Mouse (Mus musculus): ENCODE measurements around the gene Klhl42. TPM values are rescaled to one million over a fixed set of nuclear protein-coding genes. Genes with fewer than 3 reads are reported as not detected.

The Klhl42 gene
- total RNA-seq (2021): 10 to 100 TPM; 20.5 to 21.9 TPM

DNA sequence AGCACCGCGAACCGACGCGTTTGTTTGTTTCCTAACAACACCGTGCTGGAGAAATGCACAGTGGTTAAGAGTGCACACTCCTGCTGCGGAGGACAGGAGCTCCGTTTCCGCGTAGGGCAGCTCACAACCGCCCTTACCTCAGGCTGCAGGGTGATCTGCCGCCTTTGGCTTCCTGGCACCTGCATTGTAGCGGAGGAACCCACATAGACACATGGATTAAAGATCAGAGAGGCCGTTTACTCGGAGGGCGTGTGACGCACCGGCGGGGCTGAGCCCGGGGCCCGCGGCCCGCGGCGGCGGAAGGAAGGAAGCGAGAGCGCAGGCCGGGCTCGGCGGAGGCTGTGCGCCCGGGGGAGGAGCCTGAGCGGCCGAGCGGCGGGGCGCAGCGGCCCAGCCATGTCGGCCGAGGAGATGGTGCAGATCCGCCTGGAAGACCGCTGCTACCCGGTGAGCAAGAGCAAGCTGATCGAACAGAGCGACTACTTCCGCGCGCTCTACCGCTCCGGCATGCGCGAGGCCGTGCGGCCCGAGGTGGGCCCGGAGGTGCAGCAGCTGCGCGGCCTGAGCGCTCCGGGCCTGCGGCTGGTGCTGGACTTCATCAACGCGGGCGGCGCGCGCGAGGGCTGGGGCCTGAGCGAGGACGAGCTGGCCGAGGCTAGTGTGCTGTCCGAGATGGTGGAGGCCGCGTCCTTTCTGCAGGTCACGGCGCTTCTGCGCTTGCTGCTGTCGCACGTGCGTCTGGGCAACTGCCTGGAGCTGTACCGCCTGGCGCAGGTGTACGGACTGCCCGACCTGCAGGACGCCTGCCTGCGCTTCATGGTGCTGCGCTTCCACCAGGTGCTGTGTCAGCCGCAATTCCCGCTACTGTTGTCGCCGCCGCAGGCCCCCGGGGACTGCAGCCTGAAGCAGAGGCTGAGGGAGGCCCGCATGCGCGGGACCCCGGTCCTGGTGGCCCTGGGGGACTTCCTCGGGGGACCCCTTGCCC is at the start of gene Klhl42:
Klhl42 (plus strand) TSS at position 244 of the 985 bp plus-strand sequence.
- peak; percentile 62 to 80 for DNase-seq (ENCODE audit: extremely low spot score in 1 of 2, low spot score in 1 of 2)

DNA sequence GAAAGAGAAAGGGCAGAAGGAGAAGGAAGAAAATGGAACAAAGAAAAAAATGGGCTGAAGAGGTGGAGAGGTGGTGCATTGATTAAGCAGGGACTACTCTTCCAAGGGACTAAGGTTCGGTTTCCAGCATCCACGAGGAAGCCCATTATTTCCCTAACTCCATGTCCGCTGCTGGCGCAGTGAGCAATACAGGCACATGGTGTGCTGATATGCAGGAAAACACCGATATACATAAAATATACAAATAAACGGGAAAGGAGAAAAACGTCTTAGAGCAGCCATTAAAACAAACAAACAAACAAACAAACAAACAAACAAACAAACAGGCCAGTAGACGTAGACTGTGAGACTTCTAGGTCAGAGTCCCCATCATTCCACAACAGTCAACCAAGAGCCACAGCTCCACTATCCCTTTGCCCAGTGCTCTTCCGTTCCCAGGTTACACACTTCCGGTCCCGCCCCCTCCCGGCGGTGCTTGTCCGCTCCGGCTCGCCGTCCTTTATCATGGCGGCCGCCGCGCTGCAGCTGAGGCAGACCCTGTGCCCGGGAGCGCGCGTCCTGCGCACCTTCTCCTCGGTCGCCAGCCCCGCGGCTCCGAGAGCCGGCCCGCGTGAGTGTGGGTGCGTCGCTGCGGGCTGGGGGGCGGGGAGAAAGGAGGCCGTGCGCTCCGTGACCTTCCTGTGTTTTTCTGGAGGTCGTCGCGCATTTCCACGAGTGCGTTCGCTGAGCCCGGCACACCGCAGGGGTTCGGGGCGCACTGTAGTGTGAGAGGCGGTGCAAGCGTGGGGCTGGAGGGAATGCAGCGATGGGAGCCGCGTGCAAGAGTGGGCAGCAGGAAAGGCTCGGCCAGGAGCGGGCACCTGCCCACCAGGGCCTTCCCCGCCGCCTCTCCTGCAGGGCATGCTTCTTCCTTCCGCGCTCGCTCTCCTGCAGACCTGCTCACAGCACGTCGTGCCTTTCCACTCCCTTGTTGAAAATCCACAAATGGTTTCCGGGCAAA is 48.6 kb upstream of the Klhl42 start, which contains the start of gene Mrps35:
Mrps35 (plus strand) TSS at position 474 of the 1,000 bp plus-strand sequence.
- peak; percentile 78 to 85 for DNase-seq (ENCODE audit: extremely low spot score in 1 of 2, low spot score in 1 of 2)

DNA sequence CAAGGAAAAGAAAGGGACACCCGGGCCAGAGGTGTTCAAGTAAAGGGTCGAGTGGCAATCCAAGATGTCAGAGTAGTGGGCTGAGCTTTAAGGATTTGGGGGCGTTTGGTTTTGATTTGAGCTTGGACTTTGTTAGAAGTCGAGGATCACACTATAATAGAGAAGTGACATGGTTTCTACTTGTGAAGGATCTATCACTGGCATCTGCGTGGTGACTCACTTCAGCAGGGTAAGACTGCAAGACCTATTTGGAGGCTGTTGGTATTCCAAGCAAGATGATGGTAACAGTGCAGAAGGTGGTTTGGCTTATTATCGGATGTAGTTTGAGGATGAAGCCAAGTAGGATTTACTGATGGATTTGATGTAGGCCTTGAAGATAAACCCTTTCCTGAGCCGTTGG is 47.5 kb upstream of the Klhl42 start:
- DNase-seq (ENCODE audit: extremely low spot score in 1 of 2, low spot score in 1 of 2): no peak

DNA sequence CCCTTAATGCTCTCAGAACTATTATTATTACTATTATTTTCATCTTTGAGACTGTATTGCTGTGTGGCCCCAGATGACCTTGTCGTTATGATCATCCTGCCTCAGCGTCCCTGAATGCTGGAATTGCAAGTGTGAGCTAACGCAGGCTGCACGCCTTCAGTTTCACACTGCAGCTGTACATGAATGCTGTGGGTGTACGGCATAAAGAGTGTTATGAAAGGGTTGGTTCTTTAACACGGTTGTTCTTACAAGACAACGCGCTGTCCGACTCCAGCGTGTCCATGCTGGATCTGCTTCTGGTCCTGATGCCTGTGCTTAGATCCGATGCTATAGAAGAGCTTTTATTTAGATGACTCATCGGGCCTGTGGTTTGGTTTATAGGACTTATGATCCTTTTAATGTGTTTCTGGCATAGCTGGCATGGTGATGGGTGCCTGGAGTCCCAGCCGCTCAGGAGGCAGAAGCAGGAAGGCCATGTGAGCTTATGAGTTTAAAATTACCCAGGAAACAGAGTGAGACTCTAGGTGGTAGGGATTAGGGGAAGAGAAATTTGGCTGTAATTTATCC is 41.9 kb upstream of the Klhl42 start:
- no peak for DNase-seq (ENCODE audit: extremely low spot score in 1 of 2, low spot score in 1 of 2)

DNA sequence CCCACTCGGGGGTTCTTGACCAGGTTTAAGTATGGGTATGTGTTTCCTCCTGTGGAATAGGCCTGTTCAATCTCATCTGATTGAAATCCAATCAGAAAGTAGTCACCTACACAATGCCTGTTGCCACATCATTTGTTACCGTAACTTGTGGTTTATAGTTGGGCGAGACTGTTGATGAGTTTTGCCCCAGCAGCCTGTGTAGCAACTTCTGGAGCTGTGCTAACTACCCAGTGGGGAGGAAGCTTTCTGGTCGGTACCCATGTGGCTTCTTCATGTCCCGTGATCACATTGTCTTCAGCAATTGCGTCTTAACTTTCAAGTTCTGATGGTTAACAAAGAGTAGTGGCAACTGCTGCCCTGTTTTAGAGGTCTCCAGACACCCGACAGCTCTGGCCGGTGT is 39.5 kb upstream of the Klhl42 start:
- DNase-seq (ENCODE audit: extremely low spot score in 1 of 2, low spot score in 1 of 2): no peak

DNA sequence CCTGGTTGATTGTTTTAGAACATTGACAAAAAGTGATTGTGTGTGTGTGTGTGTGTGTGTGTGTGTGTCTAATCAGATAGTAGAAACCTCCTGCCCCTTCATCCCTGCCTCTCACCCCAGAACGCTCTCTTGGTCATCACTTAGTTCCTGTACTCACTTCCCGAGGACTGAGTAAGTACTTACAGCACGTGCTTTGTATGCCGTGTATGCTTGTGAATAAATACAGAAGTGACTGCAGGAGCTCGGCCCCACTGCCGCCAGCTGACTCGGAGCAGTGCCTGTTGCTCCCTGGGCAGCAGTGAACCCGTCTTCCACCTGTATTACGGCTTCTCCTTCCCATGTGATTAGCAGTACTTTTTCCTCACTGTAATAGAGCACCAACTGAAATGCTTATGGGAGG is 38.7 kb upstream of the Klhl42 start:
- no peak for DNase-seq (ENCODE audit: extremely low spot score in 1 of 2, low spot score in 1 of 2)

DNA sequence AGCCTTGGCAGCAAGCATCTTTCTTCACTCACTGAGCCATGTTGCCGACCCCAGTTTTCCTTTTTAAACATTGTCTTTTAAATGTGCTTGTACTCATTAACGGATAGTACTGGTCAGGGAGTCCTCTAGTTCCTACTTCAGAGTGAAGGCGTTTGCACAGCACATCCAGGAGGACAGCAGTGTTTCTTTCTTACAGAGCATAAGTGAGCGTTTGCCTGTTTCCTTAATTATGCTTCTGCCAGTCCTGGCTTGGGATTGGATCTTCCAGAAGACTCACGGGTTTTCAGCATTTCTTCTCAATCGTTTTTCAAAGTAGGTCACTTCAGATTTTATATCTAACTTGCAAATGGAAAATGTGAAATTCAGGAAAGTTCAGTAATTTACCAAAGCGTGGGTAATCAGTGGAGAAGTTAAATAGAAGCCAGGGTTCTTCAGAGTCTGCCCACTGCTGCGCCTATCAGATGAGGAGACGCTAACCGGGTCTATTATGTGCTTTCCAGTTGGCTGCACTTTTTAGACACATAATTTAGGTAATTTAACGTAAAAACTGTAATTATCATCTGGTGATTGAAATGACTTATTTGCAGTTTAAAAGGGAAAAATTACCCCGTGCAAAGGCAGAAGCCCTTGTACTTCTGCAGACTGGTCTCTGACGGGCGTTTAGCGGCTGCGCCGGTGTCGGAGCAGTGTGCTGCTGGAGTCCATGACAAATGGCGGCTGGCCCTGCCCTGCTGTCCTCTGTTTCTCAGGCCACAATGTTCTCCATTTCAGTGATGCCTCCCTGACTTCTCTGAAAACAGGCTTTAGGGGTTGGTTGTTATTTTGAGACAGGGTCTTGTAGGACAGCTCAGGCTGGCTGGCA is 37.2 kb upstream of the Klhl42 start:
- DNase-seq (ENCODE audit: extremely low spot score in 1 of 2, low spot score in 1 of 2): no peak

DNA sequence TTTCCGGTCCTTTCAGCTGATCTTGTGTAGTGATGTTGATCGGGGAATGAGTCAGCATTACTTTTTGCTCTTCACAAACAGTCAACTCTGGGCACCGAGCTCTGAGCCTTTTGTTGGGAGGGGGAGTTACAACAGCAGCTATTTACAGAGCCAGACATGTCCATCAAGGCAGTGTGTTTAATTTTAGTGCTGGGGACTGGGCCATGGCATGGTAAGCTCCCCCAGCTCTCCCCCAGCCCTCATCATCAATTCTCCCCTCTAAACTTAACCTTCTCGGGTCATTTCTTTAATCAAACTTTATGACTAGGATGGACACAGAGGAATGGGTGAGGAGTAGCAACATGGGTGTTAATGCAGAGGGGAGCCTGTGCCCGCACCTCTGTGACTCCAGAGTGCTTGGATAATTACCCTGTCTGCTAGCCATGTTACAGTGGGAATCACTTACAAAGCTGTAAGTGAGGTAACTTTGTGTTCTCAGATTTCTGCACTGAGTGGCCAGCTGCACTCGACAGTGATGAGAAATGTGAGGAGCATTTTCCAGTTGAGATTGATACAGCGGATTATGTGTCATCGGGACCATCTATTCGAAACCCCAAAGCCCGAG is 35.7 kb upstream of the Klhl42 start:
- DNase-seq (ENCODE audit: extremely low spot score in 1 of 2, low spot score in 1 of 2): no peak

DNA sequence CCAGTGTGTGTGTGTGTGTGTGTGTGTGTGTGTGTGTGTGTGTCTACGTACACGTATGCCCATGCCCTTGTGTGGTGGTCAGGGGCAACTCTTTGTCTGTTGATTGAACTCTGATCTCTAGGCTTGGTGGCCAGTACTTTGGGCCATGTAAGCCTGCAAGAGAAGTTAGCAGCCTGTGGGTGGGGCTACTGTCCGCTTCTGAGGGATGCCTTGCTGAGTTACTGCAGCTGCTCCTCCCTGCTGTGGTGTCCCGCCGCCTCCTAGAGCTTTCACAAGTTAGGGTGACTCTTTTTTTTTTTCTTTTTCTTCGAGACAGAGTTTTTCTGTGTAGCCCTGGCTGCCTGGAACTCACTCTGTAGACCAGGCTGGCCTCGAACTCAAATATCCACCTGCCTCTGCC is 31.9 kb upstream of the Klhl42 start:
- no peak for DNase-seq (ENCODE audit: extremely low spot score in 1 of 2, low spot score in 1 of 2)

DNA sequence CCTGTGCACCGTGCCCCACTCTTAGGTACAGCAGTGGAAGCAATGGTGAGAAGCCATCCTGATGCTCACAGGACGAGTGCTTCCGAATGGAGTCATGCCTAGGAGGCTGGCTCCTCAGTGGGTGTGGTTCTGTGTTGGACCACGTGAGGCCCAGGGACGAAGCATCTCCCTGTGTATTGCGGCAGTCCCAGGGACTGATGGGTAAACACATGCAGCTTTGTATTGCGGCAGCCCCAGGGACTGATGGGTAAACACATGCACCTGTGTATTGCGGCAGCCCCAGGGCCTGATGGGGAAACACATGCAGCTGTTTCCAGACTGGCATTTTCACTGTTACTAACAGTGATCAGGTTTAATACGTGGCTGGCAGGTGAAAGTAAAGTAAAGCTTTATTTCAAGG is 29.5 kb upstream of the Klhl42 start:
- DNase-seq (ENCODE audit: extremely low spot score in 1 of 2, low spot score in 1 of 2): no peak

DNA sequence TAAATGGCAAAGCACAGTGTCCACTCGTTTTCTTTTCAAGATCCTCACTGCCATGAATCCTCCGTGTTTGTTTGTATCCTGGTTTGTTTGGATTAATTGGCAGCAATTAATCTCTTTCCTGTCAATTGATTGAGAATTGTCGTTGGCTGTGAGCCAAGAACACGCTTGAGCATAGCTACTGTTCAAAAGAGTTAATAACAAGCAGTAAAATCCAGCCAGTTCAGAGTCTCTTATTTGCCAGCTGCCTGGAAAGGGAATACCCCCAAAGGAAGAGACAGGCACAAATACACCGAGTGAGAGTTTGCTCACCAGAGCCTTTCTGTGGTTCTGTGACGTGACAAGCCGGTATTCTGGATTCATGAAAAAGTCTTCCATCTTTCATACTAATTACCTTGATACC is 29.1 kb upstream of the Klhl42 start:
- no peak for DNase-seq (ENCODE audit: extremely low spot score in 1 of 2, low spot score in 1 of 2)

DNA sequence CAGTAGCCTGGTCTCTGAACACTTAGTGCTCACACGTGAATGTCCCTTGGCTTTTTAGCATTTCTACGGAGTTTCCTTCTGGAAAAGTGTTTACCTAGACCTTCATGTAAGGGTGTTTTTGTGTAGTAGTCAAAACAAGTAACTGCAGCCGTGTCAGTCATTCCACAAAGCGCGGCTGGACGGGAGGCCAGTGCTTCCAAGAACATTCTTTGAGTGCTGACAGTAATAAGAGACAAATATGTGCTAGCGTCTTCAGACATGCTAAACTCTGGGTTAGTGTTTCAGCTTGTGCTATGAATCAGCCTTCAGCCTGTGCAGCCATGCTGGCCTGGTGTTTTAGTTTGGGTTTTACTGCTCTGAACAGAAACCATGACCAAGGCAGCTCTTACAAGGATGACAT is 28.5 kb upstream of the Klhl42 start:
- no peak for DNase-seq (ENCODE audit: extremely low spot score in 1 of 2, low spot score in 1 of 2)

DNA sequence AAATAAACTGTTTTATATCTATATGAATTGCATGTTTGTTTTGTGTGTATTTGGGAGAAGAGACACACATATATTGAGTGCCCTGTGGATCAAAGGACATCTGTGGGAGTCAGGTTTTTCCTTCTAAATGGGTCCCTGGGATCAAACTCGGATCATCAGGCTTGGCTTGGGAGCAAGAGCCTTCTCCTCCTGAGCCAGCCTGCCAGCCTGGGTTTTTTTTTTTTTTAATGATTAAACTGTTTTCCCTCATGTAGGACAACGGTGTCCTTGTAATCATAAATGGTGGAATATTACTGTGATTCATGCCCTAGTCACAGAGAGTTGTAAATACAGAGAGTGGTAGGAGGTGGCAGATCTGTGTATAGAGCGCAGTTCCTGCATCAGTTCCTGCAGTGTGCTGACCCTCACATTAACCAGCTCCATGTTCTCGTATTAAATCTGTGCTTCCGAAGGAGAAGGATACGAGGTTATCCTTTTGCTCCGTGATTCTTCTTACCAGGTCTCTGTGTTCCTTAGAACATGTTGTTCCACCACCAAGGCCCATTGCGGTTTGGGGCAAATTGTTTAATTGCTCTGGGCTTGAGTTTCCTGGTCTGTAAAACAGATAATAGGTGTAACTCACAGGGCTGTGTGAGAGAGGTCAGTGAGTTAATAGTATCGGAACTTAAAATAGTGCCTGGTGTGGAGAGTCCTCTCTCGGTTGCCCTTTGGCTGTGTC is 26.8 kb upstream of the Klhl42 start:
- DNase-seq (ENCODE audit: extremely low spot score in 1 of 2, low spot score in 1 of 2): no peak

DNA sequence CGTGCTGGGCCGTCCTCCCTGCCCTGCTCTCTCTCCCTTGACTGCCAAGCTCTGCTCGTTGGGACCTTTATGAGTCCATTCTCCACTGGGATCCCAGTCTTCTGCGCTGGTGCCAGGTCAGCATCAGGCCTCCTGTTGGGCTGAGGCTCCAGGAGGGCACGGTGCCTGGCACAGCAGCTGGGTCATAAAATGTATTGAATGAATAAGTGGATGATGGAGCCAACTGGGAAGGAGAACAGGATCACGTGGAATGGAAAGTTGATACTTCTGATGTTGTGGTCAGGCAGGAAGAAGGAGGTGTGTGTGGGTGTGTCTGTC is 26.3 kb upstream of the Klhl42 start:
- DNase-seq (ENCODE audit: extremely low spot score in 1 of 2, low spot score in 1 of 2): no peak

DNA sequence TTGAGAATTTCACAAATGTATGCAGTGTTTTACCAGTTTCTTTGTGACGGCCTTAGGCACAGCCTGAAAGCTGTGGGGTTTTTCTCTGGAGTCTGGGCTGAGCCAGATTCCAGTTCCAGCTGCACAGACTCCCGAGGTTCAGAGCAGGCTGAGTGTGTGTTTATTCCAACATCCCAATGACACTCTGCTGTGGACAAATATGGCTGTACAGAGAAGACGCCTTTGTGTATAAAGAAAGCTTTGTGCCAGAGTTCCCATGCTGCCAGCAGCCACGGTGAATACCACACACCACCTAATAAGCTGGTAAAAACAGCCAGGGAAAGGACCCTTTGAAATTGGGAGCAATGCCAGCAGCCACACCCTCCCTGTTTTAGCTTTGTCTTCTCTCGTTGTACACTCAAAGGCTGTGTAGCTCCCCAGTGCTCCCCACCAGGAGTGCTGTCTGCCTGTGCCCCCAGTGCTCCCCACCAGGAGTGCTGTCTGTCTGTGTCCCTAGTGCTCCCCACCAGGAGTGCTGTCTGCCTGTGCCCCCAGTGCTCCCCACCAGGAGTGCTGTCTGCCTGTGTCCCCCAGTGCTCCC is 15.3 kb upstream of the Klhl42 start:
- DNase-seq (ENCODE audit: extremely low spot score in 1 of 2, low spot score in 1 of 2): no peak

DNA sequence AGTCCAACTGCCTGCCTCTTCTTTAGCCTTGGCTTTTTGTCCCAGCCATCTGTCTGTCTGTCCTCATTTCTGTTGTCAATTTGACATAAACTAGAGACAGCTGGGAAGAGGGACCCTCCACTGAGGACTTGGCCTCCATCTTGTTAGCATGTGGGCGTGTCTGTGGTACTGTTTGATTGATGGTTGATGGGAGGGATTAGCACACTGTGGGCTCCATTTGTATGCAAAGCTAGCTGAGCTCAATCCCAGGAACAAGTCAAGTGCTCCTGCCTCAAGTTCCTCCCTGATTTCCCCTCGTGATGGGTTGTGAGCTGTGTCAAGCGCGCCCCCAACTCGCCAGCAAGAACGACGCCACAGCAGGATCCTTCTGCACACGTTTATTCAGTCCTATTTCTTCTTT is 14.3 kb upstream of the Klhl42 start:
- DNase-seq (ENCODE audit: extremely low spot score in 1 of 2, low spot score in 1 of 2): no peak

DNA sequence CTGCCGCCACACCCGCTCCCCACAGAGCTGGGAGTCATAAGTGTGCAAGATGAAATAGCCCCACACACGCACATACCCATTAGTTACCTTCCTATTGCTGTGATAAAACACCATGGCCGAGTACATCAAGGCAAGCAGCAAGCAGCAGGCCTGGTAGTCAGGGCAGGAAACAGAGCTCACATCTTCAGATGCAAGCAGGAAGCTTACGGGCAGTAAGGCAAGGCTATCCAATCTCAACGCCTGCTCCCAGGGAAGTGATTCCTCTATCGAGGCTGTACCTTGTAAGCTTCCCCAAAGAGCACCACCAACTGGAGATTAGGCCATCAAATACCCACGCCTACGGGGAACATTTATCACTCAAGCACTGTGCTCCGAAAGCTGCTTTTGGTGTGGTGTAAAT is 11.3 kb upstream of the Klhl42 start:
- no peak for DNase-seq (ENCODE audit: extremely low spot score in 1 of 2, low spot score in 1 of 2)

DNA sequence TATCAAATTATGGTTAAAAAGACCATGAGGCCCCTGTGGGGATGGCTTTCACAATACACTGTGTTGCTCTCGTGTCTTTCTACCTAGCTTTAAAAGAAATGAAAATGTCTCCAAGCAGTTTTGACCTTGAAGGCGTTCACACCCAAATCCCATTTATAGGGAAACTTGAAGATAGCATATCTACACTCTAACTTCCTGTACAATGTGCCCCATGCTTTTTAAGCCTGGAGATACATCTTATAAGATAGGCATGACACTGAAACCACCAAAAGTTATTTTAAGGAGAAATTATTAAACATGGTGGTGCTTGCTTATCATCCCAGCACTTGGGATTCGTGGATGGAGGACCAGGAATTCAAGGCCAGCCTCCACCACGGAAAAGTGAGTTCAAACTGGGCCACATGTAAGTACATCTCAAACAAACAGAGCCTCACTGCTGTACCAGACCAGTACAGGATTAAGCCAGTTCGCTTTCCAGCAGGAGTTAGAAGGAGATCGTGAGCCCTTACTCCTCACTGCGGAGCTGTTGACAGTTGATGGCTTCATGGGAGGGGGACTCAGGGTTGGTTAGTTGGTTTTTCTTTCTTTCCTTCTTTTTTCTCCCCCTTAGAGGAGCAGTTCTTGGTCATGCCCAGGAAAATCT is 5.7 kb upstream of the Klhl42 start:
- DNase-seq (ENCODE audit: extremely low spot score in 1 of 2, low spot score in 1 of 2): no peak
